Mouse (Mus musculus) kidney, adult 18-20 months (tissue): ENCODE measurements around the gene Ccdc106.
A peak's percentile ranks its signal among the peaks of the same experiment; 100 is the strongest.

Experiments used
- DNase-seq: peaks from one replicate; pipeline ENCODE4 v3.0.0; 2021

Gene Ccdc106

GRCm38 (mm10) chr7:5083325-5084105 lies 63.2 kb downstream of the Ccdc106 start:
- DNase-seq = peak; percentile 61

- DNase-seq = no peak
Measured at GRCm38 (mm10) chr7:5085512-5085911, 65.2 kb downstream of the Ccdc106 start.

- no peak for DNase-seq
Measured at GRCm38 (mm10) chr7:5086921-5087440, 66.6 kb downstream of the Ccdc106 start.

GRCm38 (mm10) chr7:5087886-5088285 lies 67.5 kb downstream of the Ccdc106 start:
- peak; percentile 43 for DNase-seq

GRCm38 (mm10) chr7:5089853-5090252 lies 69.5 kb downstream of the Ccdc106 start:
- no peak for DNase-seq

GRCm38 (mm10) chr7:5091008-5091728 lies 70.8 kb downstream of the Ccdc106 start:
- no peak for DNase-seq

- DNase-seq = no peak
Measured at GRCm38 (mm10) chr7:5092381-5092780, 72.0 kb downstream of the Ccdc106 start.

- DNase-seq = no peak
Measured at GRCm38 (mm10) chr7:5092831-5093510, 72.6 kb downstream of the Ccdc106 start.

GRCm38 (mm10) chr7:5098769-5099168 lies 78.4 kb downstream of the Ccdc106 start:
- DNase-seq = no peak

GRCm38 (mm10) chr7:5099796-5100195 lies 79.4 kb downstream of the Ccdc106 start:
- no peak for DNase-seq

- no peak for DNase-seq
Measured at GRCm38 (mm10) chr7:5101066-5101663, 80.8 kb downstream of the Ccdc106 start.

GRCm38 (mm10) chr7:5102564-5102963 lies 82.2 kb downstream of the Ccdc106 start:
- DNase-seq = no peak

- no peak for DNase-seq
Measured at GRCm38 (mm10) chr7:5108272-5108671, 87.9 kb downstream of the Ccdc106 start.

- no peak for DNase-seq
Measured at GRCm38 (mm10) chr7:5109301-5109700, 88.9 kb downstream of the Ccdc106 start.
